Mouse (Mus musculus) ES-Bruce4 (cell line): ENCODE measurements around the gene 1700034I23Rik. TPM values are rescaled to one million over a fixed set of nuclear protein-coding genes. Genes with fewer than 3 reads are reported as not detected.
A peak's percentile ranks its signal among the peaks of the same experiment; 100 is the strongest.
"Not testable (repeated sequence)": the region's sequence is repeated elsewhere in the genome, so short reads cannot be mapped to it uniquely, and the experiment has no call there.

Experiments used
- H3K27ac ChIP-seq: 2 replicates; pipeline ENCODE4 v1.5.1; 2012; ENCODE audit warnings: low read length, inconsistent platforms; ENCODE audit not compliant: insufficient read depth
- H3K27me3 ChIP-seq: 2 replicates; pipeline ENCODE4 v1.6.1; 2012; ENCODE audit warnings: mild to moderate bottlenecking, low read length, inconsistent platforms; ENCODE audit not compliant: control insufficient read depth, poor library complexity, insufficient read depth, severe bottlenecking
- H3K36me3 ChIP-seq: 2 replicates; pipeline ENCODE4 v1.6.1; 2012; ENCODE audit warnings: inconsistent platforms, mild to moderate bottlenecking, low read length, moderate library complexity; ENCODE audit not compliant: control insufficient read depth, poor library complexity, insufficient read depth, severe bottlenecking
- H3K4me1 ChIP-seq: one replicate; pipeline ENCODE4 v1.8.1; 2011; ENCODE audit warnings: low read length; ENCODE audit not compliant: control insufficient read depth, insufficient read depth
- H3K4me3 ChIP-seq: 2 replicates; pipeline ENCODE4 v1.5.1; 2011; ENCODE audit warnings: low read depth, mild to moderate bottlenecking, low read length
- H3K9ac ChIP-seq: 2 replicates; pipeline ENCODE4 v1.6.1; 2012; ENCODE audit warnings: low read depth, mild to moderate bottlenecking, inconsistent platforms; ENCODE audit not compliant: poor library complexity, severe bottlenecking
- H3K9me3 ChIP-seq: replicated peaks from 2 replicates; pipeline ENCODE4 v1.6.1; 2012; ENCODE audit warnings: mild to moderate bottlenecking, low read length, inconsistent platforms; ENCODE audit not compliant: control insufficient read depth, poor library complexity, insufficient read depth, severe bottlenecking
- CTCF ChIP-seq: IDR thresholded peaks from one replicate; pipeline ENCODE4 v1.8.1; 2011; ENCODE audit warnings: low read depth, low read length
- EP300 ChIP-seq: IDR thresholded peaks from 2 replicates; pipeline ENCODE4 v1.6.1; 2011; ENCODE audit warnings: low read depth, low read length; ENCODE audit not compliant: insufficient read depth
- POLR2A ChIP-seq: IDR thresholded peaks from one replicate; pipeline ENCODE4 v1.8.1; 2011; ENCODE audit warnings: low read length; ENCODE audit not compliant: insufficient read depth
- polyA plus RNA-seq: library from polyadenylated mRNA; stranded (reverse); fragments of >200 nt; gene quantifications from 2 replicates; pipeline ENCODE4 v1.2.4, GENCODE M21; 2011; ENCODE audit warnings: low read depth; ENCODE audit not compliant: missing spikeins, insufficient read depth, insufficient read length

1700034I23Rik gene
- not detected in 2 replicates for polyA plus RNA-seq

GRCm38 (mm10) chr3:40902443-40902842 is at the start of gene 1700034I23Rik:
Gene 1700034I23Rik (minus strand): TSS chr3:40902543.
- not testable (repeated sequence) for H3K9ac ChIP-seq, H3K36me3 ChIP-seq, H3K9me3 ChIP-seq, H3K27ac ChIP-seq, H3K4me1 ChIP-seq, H3K27me3 ChIP-seq, H3K4me3 ChIP-seq

DNA sequence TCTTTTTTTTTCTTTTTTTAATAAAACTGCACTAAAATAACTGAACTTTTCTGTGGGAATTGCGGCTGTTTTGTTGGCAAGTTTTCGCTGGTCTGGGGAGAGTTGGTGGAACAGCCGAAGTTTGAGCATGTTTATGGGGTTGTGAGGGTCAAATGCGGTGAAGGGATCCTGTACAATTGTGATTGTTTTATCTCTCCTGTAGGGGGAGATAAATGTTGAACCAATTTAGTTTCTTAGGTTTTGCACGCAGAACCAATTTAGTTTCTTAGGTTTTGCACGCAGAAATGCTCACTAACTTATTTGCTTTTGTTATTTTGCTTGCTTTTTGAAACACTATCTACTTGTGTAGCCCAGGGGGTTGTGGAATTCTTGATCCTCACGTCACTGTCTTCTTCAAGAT is 49.0 kb upstream of the 1700034I23Rik start:
- TF ChIP-seq POLR2A = no peak
- TF ChIP-seq CTCF = no peak
- TF ChIP-seq EP300 = no peak
- H3K9me3 ChIP-seq = no peaks in the 10 kb centered on the region
- no peaks in the 10 kb centered on the region; the same call in 1 of the 2 replicates for H3K27me3 ChIP-seq
- H3K4me3 ChIP-seq = peak overlapping the region; percentile 36; the same call in 1 of the 2 replicates
- no peaks in the 10 kb centered on the region for H3K36me3 ChIP-seq
- H3K4me1 ChIP-seq = peaks cover 5% of the 10 kb centered on the region
- peak overlapping the region; percentile 94; the same call in 1 of the 2 replicates for H3K9ac ChIP-seq
- H3K27ac ChIP-seq = no peak overlapping the region

DNA sequence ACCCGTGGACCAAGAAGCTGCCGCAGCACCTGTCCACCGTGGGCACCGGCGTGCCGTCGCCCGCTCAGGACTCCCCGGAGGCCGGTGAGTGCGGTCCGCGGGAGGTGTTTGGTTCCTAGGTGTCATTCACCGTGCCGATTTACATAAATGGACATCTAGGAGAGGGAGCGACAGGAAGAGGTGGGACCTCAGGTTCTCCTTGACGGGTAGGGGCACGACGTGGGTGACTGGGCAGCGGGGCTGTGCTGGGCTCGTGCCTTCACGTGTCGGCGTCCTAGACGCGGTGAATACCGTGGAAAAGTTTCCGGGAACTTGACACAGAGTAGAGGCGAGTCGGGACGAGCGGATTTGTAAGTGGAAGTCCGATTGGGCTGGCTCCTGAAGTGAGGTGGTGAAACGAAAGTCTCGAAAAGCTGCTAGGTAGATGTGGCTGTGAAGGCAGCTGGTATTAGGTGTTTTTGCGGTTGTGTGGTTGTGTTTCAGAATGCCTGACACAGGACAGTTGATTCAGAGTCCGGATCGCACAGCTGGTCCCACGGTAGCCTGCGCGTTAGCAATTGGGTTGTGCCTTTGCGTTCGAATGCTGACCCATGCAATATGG is 48.4 kb upstream of the 1700034I23Rik start:
- Histone ChIP-seq H3K9ac (peak overlapping the region; percentile 94), H3K4me3 (peak overlapping the region; percentile 83), H3K36me3 (no peaks in the 10 kb centered on the region), H3K4me1 (peaks cover 5% of the 10 kb centered on the region), H3K27ac (no peak overlapping the region), H3K9me3 (no peaks in the 10 kb centered on the region), H3K27me3 (no peaks in the 10 kb centered on the region; the same call in 1 of the 2 replicates)
- TF ChIP-seq EP300 = no peak
- no peak for TF ChIP-seq CTCF
- no peak for TF ChIP-seq POLR2A

- Histone ChIP-seq H3K9ac (peak overlapping the region; percentile 94), H3K9me3 (no peaks in the 10 kb centered on the region), H3K36me3 (no peaks in the 10 kb centered on the region), H3K4me1 (peaks cover 5% of the 10 kb centered on the region), H3K27me3 (no peaks in the 10 kb centered on the region; the same call in 1 of the 2 replicates), H3K4me3 (peak overlapping the region; percentile 83), H3K27ac (no peak overlapping the region)
- TF ChIP-seq CTCF (no peak), POLR2A (no peak), EP300 (no peak)
Measured at GRCm38 (mm10) chr3:40949903-40950600, 47.7 kb upstream of the 1700034I23Rik start.

- no peak within 1 kb of the TSS for H3K27ac ChIP-seq
- no peaks in the 10 kb centered on the region for H3K36me3 ChIP-seq
- peak within 1 kb of the TSS; percentile 84 for H3K4me3 ChIP-seq
- peak within 1 kb of the TSS; percentile 94 for H3K9ac ChIP-seq
- peaks cover 5% of the 10 kb centered on the region for H3K4me1 ChIP-seq
- TF ChIP-seq EP300 (no peak), CTCF (no peak), POLR2A (peak; percentile 43)
- no peaks in the 10 kb centered on the region; the same call in 1 of the 2 replicates for H3K27me3 ChIP-seq
- H3K9me3 ChIP-seq = no peaks in the 10 kb centered on the region
Measured at GRCm38 (mm10) chr3:40949170-40949902, 47.0 kb upstream of the 1700034I23Rik start, which contains the start of gene Larp1b. Gene Larp1b (plus strand): TSS chr3:40949828.
